Mouse (Mus musculus) stomach, postnatal 0 days (tissue): ENCODE measurements around the gene Negr1.

Experiments
- CTCF ChIP-seq: IDR thresholded peaks from 2 replicates; pipeline ENCODE4 v1.5.1; 2016; ENCODE audit warnings: antibody characterized with exemption, low read depth, mild to moderate bottlenecking, moderate library complexity
- EP300 ChIP-seq: optimal IDR thresholded peaks from 2 replicates; pipeline ENCODE3; 2016; ENCODE audit warnings: antibody characterized with exemption

DNA sequence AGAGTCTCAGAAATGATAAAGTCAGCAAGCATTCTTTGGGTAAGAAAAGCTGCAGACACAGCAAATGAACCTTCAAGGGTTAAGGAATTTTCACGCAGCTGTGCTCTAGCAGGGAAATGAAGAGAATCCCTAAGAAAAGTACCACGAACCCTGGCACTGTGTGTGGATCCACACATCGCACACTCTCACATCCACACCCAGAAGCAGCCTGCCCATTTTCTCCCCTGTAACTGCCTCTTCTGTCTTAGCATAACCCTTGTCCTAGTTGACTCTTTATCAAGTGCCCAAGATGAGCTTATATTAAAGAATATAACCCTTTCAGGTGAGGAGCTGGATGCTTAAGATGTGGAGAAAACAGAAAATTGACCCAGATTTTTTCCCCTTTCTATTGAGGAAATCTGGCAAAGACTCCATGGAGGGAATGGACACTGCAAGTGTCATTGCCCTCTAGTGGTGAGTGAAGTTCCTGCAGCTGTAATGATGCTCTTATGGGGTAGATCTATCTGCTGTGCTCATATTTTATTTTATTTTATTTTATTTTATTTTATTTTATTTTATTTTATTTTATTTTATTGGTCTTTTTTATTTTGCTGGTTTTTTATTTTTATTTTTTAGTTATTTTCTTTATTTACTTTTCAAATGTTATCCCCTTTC is 82.2 kb downstream of the Negr1 start:
- no peak for TF ChIP-seq EP300
- peak; percentile 72 for TF ChIP-seq CTCF
